Mouse (Mus musculus) right cerebral cortex, postnatal 36 days (tissue): ENCODE measurements around the gene Camta1.

Experiments
- DNase-seq, 2 experiments: peaks; one replicate each; pipeline ENCODE4 v3.0.0; 2022; ENCODE audit warnings: low spot score in 2 of 2, mixed read lengths in 1 of 2

The Camta1 gene

DNA sequence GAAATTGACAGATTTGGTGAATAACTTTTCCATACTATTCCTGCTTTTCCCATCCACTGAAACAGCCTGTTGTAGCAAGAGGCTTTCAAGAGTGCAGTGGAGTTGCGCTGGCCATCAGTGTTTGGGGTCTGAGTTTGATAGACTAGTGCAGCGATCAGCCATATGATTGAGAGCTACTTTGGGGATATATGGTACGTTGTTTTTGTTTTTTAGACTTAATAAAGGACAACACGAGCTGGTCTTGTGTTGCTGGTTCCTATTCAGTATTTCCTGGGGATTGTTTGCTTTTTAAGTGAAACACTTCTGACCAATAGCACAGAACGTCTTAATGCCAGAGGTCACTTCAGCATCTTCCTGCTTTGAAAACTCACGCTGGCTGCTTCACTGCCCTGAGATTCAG lies 993.5 kb downstream of the Camta1 start:
- no peak for DNase-seq
